Mouse (Mus musculus) gonadal fat pad, adult 2 months (tissue): ENCODE measurements at regions not wholly inside any gene's neighbourhood (a gene's known extent, or its start where the extent isn't known, plus 50 kb on each side); places are given as distances from the start of the nearest gene placed in this dataset.

Experiments
- DNase-seq: peaks from one replicate; pipeline ENCODE4 v3.0.0-alpha.2; 2012; ENCODE audit warnings: low read depth

- no peak for DNase-seq
Observed at GRCm38 (mm10) chr4:105390378-105390777, 233.2 kb downstream of the Plpp3 start.

GRCm38 (mm10) chr4:105394366-105394765, 237.2 kb downstream of the Plpp3 start:
- no peak for DNase-seq

- no peak for DNase-seq
Observed at GRCm38 (mm10) chr4:105397451-105397850, 240.3 kb downstream of the Plpp3 start.

- no peak for DNase-seq
Observed at GRCm38 (mm10) chr4:105402021-105402420, 244.9 kb downstream of the Plpp3 start.

GRCm38 (mm10) chr4:105403169-105403568, 246.0 kb downstream of the Plpp3 start:
- peak; percentile 16 for DNase-seq

GRCm38 (mm10) chr4:105403686-105404085, 246.5 kb downstream of the Plpp3 start:
- DNase-seq, result peak; percentile 6

- DNase-seq, result no peak
Observed at GRCm38 (mm10) chr4:105405728-105406127, 248.6 kb downstream of the Plpp3 start.

- no peak for DNase-seq
Observed at GRCm38 (mm10) chr4:105406786-105407464, 249.8 kb downstream of the Plpp3 start.

GRCm38 (mm10) chr4:105408896-105409295, 251.7 kb downstream of the Plpp3 start:
- peak; percentile 19 for DNase-seq

GRCm38 (mm10) chr4:105417166-105417565, 260.0 kb downstream of the Plpp3 start:
- DNase-seq, result no peak

- no peak for DNase-seq
Observed at GRCm38 (mm10) chr4:105422466-105422865, 265.3 kb downstream of the Plpp3 start.

- DNase-seq, result no peak
Observed at GRCm38 (mm10) chr4:105423727-105424201, 266.6 kb downstream of the Plpp3 start.

- no peak for DNase-seq
Observed at GRCm38 (mm10) chr4:105425086-105425485, 267.9 kb downstream of the Plpp3 start.

GRCm38 (mm10) chr4:105427581-105427980, 270.4 kb downstream of the Plpp3 start:
- no peak for DNase-seq

GRCm38 (mm10) chr4:105429381-105430100, 272.4 kb downstream of the Plpp3 start:
- DNase-seq, result no peak

GRCm38 (mm10) chr4:105432461-105432860, 275.3 kb downstream of the Plpp3 start:
- no peak for DNase-seq

- no peak for DNase-seq
Observed at GRCm38 (mm10) chr4:105437141-105437540, 280.0 kb downstream of the Plpp3 start.

- no peak for DNase-seq
Observed at GRCm38 (mm10) chr4:105449046-105449860, 292.1 kb downstream of the Plpp3 start.

- no peak for DNase-seq
Observed at GRCm38 (mm10) chr4:105450881-105451280, 293.7 kb downstream of the Plpp3 start.

- no peak for DNase-seq
Observed at GRCm38 (mm10) chr4:105451871-105452270, 294.7 kb downstream of the Plpp3 start.

- DNase-seq, result peak; percentile 89
Observed at GRCm38 (mm10) chr4:105456955-105457621, 299.9 kb downstream of the Plpp3 start.
